Mouse (Mus musculus) liver, adult 2 months (tissue): ENCODE data around the gene Cog5. TPM values are rescaled to one million over a fixed set of nuclear protein-coding genes. Genes with fewer than 3 reads are reported as not detected.

Experiments used
- DNase-seq: peaks from one replicate; pipeline ENCODE4 v3.0.0-alpha.2; 2011; ENCODE audit warnings: low read depth, low spot score; ENCODE audit errors: extremely low read depth
- H3K27ac ChIP-seq: fragments of 200-500 bp; replicated peaks from 2 replicates; pipeline ENCODE4 v1.5.1; 2012; ENCODE audit warnings: low read depth, mild to moderate bottlenecking, control low read depth, inconsistent platforms, low read length; ENCODE audit not compliant: insufficient read depth
- H3K27me3 ChIP-seq: fragments of 200-500 bp; 2 replicates; pipeline ENCODE4 v1.6.1; 2012; ENCODE audit warnings: mild to moderate bottlenecking, moderate library complexity, low read length, inconsistent platforms; ENCODE audit not compliant: control insufficient read depth, insufficient read depth
- H3K36me3 ChIP-seq: fragments of 200-500 bp; 2 replicates; pipeline ENCODE4 v1.6.1; 2012; ENCODE audit warnings: low read length, inconsistent platforms; ENCODE audit not compliant: control insufficient read depth, insufficient read depth
- H3K4me1 ChIP-seq: fragments of 200-500 bp; 2 replicates; pipeline ENCODE4 v1.6.1; 2011; ENCODE audit warnings: low read length; ENCODE audit not compliant: control insufficient read depth, insufficient read depth
- H3K4me3 ChIP-seq: fragments of 200-500 bp; 2 replicates; pipeline ENCODE4 v1.5.1; 2011; ENCODE audit warnings: low read depth, mild to moderate bottlenecking, control low read depth, low read length, moderate library complexity; ENCODE audit not compliant: insufficient read depth
- H3K79me2 ChIP-seq: fragments of 200-500 bp; 2 replicates; pipeline ENCODE4 v1.6.1; 2012; ENCODE audit warnings: inconsistent platforms, mild to moderate bottlenecking, low read length, moderate library complexity; ENCODE audit not compliant: control insufficient read depth, insufficient read depth
- H3K9ac ChIP-seq: fragments of 200-500 bp; 2 replicates; pipeline ENCODE4 v1.6.1; 2012; ENCODE audit warnings: low read depth, mild to moderate bottlenecking, control low read depth, inconsistent platforms, low read length
- CTCF ChIP-seq: fragments of 200-500 bp; IDR thresholded peaks from 2 replicates; pipeline ENCODE4 v1.5.1; 2011; ENCODE audit warnings: low read depth, low read length, control low read depth
- POLR2A ChIP-seq: fragments of 200-500 bp; IDR thresholded peaks from 2 replicates; pipeline ENCODE4 v1.6.1; 2011; ENCODE audit warnings: low read length, control low read depth; ENCODE audit not compliant: insufficient read depth; ENCODE audit errors: extremely low read depth
- WGBS: fragments of 180-500 bp; shearing (Covaris S2); methylation state at CpG from one replicate; pipeline ENCODE4 v1.1.7; 2018; 5-methylcytosine and 5-hydroxymethylcytosine counted together
- polyA plus RNA-seq: library from polyadenylated mRNA; depleted of rRNA; stranded (reverse); fragments of >200 nt; gene quantifications from 2 replicates; pipeline ENCODE4 v1.2.3, GENCODE M21; 2012
- total RNA-seq: library from RNA; depleted of rRNA; stranded (reverse); fragments of >200 nt; gene quantifications from 2 replicates; pipeline ENCODE4 v1.2.3, GENCODE M21; 2014

The Cog5 gene
- total and polyA plus RNA-seq, 2 experiments: 7.6 to 33.5 TPM

DNA sequence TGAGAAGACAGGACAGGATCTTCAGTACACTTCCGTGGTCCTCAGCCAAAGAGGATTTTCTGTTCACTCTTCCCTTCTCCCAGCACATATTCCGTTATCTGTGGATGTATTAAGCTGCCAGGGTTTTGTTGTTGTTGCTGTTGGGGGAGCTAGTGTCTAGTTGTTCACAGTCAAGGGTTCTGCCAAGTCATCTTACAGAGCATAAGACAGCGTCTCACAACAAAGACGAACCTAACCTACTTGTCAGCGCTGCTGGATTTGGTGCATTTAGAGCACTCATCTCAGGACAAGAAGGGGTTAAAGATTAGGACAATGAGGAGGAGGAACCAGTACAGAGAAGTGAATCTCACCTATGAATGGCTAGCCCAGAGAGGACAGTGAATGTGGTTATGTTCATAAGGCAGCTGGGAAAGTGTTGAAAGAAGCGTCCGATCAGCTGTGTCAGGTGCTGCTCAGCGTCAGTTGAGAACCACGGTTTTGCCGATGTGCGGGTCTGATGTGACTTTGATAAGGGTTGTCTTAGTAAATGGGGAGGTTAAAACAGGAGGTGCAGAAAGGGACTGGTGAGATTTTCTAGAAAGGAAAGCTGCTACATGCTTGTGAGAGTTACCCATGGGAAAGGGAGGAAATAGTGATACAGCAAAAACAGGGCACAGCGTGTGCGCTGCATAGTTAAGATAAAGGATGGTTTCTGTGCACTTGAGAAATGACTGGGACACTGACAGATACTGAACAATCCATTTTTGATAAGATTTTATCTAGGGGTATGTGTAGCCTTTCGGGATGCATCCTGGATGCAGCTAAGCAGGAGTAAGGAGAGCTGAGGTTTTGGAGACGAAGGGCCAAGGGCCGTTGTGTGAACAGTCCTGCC is 208.2 kb downstream of the Cog5 start:
- no peaks in the 10 kb centered on the region for H3K36me3 ChIP-seq
- H3K79me2 ChIP-seq: no peaks in the 10 kb centered on the region
- H3K4me1 ChIP-seq: no peaks in the 10 kb centered on the region
- TF ChIP-seq POLR2A (no peak), CTCF (no peak)
- WGBS: 86% methylated on average over 16 of the region's 16 CpGs
- no peak overlapping the region for H3K27ac ChIP-seq
- no peak overlapping the region for H3K9ac ChIP-seq
- H3K4me3 ChIP-seq: no peak overlapping the region
- H3K27me3 ChIP-seq: no peaks in the 10 kb centered on the region
- DNase-seq: no peak

GRCm38 (mm10) chr12:31876775-31877174 is 222.1 kb downstream of the Cog5 start:
- no peaks in the 10 kb centered on the region for H3K27me3 ChIP-seq
- no peak overlapping the region for H3K27ac ChIP-seq
- no peaks in the 10 kb centered on the region for H3K79me2 ChIP-seq
- peaks cover 4% of the 10 kb centered on the region; the same call in 1 of the 2 replicates for H3K36me3 ChIP-seq
- no peak overlapping the region for H3K4me3 ChIP-seq
- TF ChIP-seq POLR2A (no peak), CTCF (no peak)
- no peak for DNase-seq
- no peak overlapping the region for H3K9ac ChIP-seq
- WGBS: 94% methylated on average over 4 of the region's 4 CpGs
- no peaks in the 10 kb centered on the region for H3K4me1 ChIP-seq

GRCm38 (mm10) chr12:31882736-31883135 is 228.1 kb downstream of the Cog5 start:
- Histone ChIP-seq H3K9ac (no peak overlapping the region), H3K4me1 (no peaks in the 10 kb centered on the region), H3K27me3 (no peaks in the 10 kb centered on the region), H3K27ac (no peak overlapping the region), H3K36me3 (no peaks in the 10 kb centered on the region; the same call in 1 of the 2 replicates), H3K4me3 (no peak overlapping the region), H3K79me2 (no peaks in the 10 kb centered on the region)
- no peak for DNase-seq
- 70% methylated on average over 1 of the region's 1 CpGs for WGBS
- TF ChIP-seq POLR2A (no peak), CTCF (no peak)

- H3K79me2 ChIP-seq: no peaks in the 10 kb centered on the region
- no peaks in the 10 kb centered on the region; the same call in none of the 2 replicates for H3K36me3 ChIP-seq
- DNase-seq: no peak
- TF ChIP-seq CTCF (no peak), POLR2A (no peak)
- H3K4me1 ChIP-seq: no peaks in the 10 kb centered on the region
- no peak overlapping the region for H3K9ac ChIP-seq
- H3K27ac ChIP-seq: no peak overlapping the region
- no peaks in the 10 kb centered on the region for H3K27me3 ChIP-seq
- H3K4me3 ChIP-seq: no peak overlapping the region
- 85% methylated on average over 4 of the region's 4 CpGs for WGBS
These were observed 229.7 kb downstream of the Cog5 start for GRCm38 (mm10) chr12:31884365-31884764.

DNA sequence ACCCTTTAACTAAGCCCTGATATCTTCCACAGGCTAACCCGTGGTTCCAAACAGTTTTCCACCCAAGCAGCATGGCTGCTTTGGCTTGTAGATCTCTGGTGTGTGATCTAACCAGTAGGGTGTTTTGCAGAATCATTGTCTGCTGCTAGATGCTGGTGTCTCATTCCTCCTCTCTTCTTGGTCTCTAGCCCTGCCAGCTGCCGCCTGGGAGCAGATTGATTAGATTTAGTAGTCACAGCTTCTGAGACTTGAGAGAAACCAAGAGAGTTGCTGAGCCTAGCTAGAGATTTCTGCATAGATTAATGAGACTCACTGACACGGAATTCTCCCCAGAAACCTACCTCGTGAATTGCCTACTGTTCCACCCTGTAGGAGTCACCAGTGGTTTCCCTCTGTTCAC is 230.4 kb downstream of the Cog5 start:
- no peak overlapping the region for H3K4me3 ChIP-seq
- no peak for TF ChIP-seq POLR2A
- TF ChIP-seq CTCF: no peak
- no peak overlapping the region for H3K27ac ChIP-seq
- 98% methylated on average over 4 of the region's 4 CpGs for WGBS
- H3K27me3 ChIP-seq: no peaks in the 10 kb centered on the region
- no peaks in the 10 kb centered on the region; the same call in none of the 2 replicates for H3K36me3 ChIP-seq
- H3K4me1 ChIP-seq: no peaks in the 10 kb centered on the region
- no peak overlapping the region for H3K9ac ChIP-seq
- H3K79me2 ChIP-seq: no peaks in the 10 kb centered on the region
- no peak for DNase-seq

DNA sequence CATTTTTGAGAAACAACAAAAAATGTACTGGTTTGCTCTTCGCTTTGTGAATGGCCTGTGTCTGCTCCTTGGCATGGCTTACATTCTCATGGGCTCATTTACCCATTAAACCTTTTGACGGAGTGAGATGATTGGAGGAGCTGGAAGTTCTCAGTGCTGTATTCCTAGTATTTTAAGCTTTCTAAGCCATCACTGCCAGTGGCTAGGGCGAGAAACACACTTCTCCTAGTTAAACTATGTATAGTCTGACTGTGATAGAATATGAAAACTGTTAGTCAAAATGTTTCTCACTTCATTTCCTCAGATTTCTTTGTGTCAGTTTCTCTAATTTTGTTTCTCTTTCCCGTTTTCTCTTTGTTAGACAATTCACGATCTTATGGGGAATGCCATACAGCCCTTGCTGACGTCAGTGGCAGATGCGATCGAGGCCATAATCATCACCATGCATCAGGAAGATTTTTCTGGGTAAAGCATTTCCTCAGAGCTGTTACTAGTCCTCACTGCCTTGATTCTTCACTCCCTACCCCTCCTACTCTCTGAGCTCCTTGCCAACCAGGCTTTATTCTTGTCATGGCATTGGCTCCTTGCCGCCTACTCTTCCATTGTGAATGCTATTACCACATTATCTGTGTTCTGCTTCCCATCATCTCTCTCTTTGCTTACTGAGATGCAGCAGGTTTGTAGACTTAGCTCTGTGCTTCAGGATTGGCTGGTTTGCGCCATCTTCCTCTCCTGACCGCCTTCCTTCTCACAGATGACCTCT is 231.4 kb downstream of the Cog5 start:
- Histone ChIP-seq H3K27ac (no peak overlapping the region), H3K27me3 (no peaks in the 10 kb centered on the region), H3K4me3 (no peak overlapping the region), H3K9ac (no peak overlapping the region), H3K79me2 (no peaks in the 10 kb centered on the region), H3K4me1 (no peaks in the 10 kb centered on the region), H3K36me3 (no peaks in the 10 kb centered on the region; the same call in none of the 2 replicates)
- TF ChIP-seq POLR2A (no peak), CTCF (no peak)
- no peak for DNase-seq
- 97% methylated on average over 11 of the region's 11 CpGs for WGBS
